Comparison of ENCODE assay signal across 17 mouse cellular contexts in the genomic region with DNA sequence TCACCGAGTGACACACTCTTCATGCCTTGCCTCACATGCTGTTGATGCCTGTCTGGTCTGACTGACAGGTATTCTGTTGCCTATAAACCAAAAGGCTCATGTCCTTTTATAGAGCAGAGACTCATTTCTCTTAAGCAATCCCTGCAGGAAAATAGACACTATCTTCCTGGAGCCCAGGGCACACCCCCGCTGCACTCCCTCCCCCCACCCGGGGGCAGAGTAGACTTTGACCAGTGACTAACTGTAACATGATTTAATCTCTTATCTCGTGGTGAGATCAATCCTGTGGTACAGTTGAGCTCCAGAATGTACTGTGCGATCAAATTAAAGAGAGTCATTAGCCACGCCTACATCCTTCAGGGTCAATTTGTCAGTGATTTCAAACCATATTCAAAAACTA. TPM values are rescaled to one million over a fixed set of nuclear protein-coding genes. Genes with fewer than 3 reads are reported as not detected.
"Had no signal": no experiment of that assay in that cellular context is flagged by ENCODE, and none has a peak within 500 bp of the region (broad histone marks: within the 10 kb centered on the region; RNA-seq: fewer than 3 reads in every experiment).

No protein-coding gene starts in this region.

- H3K4me3 ChIP-seq: limb, embryonic 15.5 days; midbrain, embryonic 13.5 days; myocyte; neural tube, embryonic 15.5 days had no signal

- H3K4me2 ChIP-seq: limb, embryonic 15.5 days; midbrain, embryonic 13.5 days; neural tube, embryonic 15.5 days had no signal

- DNase-seq: kidney, adult 8-10 months; kidney, postnatal 25 days; layer of hippocampus, adult 9-11 months; layer of hippocampus, postnatal 36 days; lung, adult 2 months; lung, postnatal 36 days; right cerebral cortex, adult 18-20 months; right cerebral cortex, postnatal 25 days; thymus, adult 2 months; thymus, postnatal 4 days had no signal

- H3K9ac ChIP-seq: limb, embryonic 15.5 days; midbrain, embryonic 13.5 days; neural tube, embryonic 15.5 days had no signal

- H3K9me3 ChIP-seq: limb, embryonic 15.5 days; midbrain, embryonic 13.5 days; neural tube, embryonic 15.5 days had no signal

- ATAC-seq: inflammation-experienced regulatory T-cells, adult 6 months; lung, postnatal 0 days; midbrain, embryonic 13.5 days had no signal

- H3K4me1 ChIP-seq: limb, embryonic 15.5 days; midbrain, embryonic 13.5 days; neural tube, embryonic 15.5 days had no signal

- H3K36me3 ChIP-seq: limb, embryonic 15.5 days; midbrain, embryonic 13.5 days; neural tube, embryonic 15.5 days had no signal

- H3K27ac ChIP-seq: limb, embryonic 15.5 days; midbrain, embryonic 13.5 days; neural tube, embryonic 15.5 days; stomach, postnatal 0 days had no signal

- H3K27me3 ChIP-seq: limb, embryonic 15.5 days; midbrain, embryonic 13.5 days; neural tube, embryonic 15.5 days had no signal

RNA-seq across cellular contexts. Expression of a gene that starts 18.1 kb away (rescaled TPM):
- polyA plus RNA-seq: inflammation-experienced regulatory T-cells, adult 6 months; myocyte had no signal
